Mouse (Mus musculus): ENCODE measurements around the gene Ttc21b. TPM values are rescaled to one million over a fixed set of nuclear protein-coding genes. Genes with fewer than 3 reads are reported as not detected.

Ttc21b gene
- 6.0 TPM for polyA plus RNA-seq (2014; fragmentation: Illumina TruSeq; extraction: RNeasy Lipid Tissue Mini Kit (QIAGEN cat#74804); ENCODE audit: low read depth, low replicate concordance)

GRCm38 (mm10) chr2:66256220-66257131 lies at the start of gene Ttc21b:
Gene Ttc21b, minus strand, starts transcription at chr2:66256617.

Other genes starting within 250 kb of the Ttc21b start
- not detected for gene Galnt3, start 131.6 kb downstream of the Ttc21b start, polyA plus RNA-seq (2014; fragmentation: Illumina TruSeq; extraction: RNeasy Lipid Tissue Mini Kit (QIAGEN cat#74804); ENCODE audit: low read depth, low replicate concordance)
- gene Scn1a, start 184.2 kb upstream of the Ttc21b start, polyA plus RNA-seq (2014; fragmentation: Illumina TruSeq; extraction: RNeasy Lipid Tissue Mini Kit (QIAGEN cat#74804); ENCODE audit: low read depth, low replicate concordance) = not detected

Measured in heart, adult 10 weeks (tissue).